Mouse (Mus musculus) urinary bladder, postnatal 14 days (tissue): ENCODE measurements at regions not wholly inside any gene's neighbourhood (a gene's known extent, or its start where the extent isn't known, plus 50 kb on each side); places are given as distances from the start of the nearest gene placed in this dataset.

Experiments
- DNase-seq: peaks from one replicate; pipeline ENCODE4 v3.0.0; 2021; ENCODE audit warnings: low spot score

GRCm38 (mm10) chr10:56770629-56771028 lies 393.5 kb downstream of the Gja1 start:
- DNase-seq: no peak

- DNase-seq: peak; percentile 5
Measured at GRCm38 (mm10) chr10:56782265-56782664, 405.1 kb downstream of the Gja1 start.

- no peak for DNase-seq
Measured at GRCm38 (mm10) chr10:56783941-56784340, 406.8 kb downstream of the Gja1 start.

- DNase-seq: no peak
Measured at GRCm38 (mm10) chr10:56788081-56788480, 411.0 kb downstream of the Gja1 start.

- no peak for DNase-seq
Measured at GRCm38 (mm10) chr10:56793074-56793473, 415.9 kb downstream of the Gja1 start.

GRCm38 (mm10) chr10:56795396-56795795 lies 418.3 kb downstream of the Gja1 start:
- no peak for DNase-seq

GRCm38 (mm10) chr10:56799307-56799706 lies 422.2 kb downstream of the Gja1 start:
- no peak for DNase-seq

GRCm38 (mm10) chr10:56799745-56800144 lies 422.6 kb downstream of the Gja1 start:
- no peak for DNase-seq

- DNase-seq: no peak
Measured at GRCm38 (mm10) chr10:56809006-56809405, 431.9 kb downstream of the Gja1 start.

GRCm38 (mm10) chr10:56822158-56822557 lies 445.0 kb downstream of the Gja1 start:
- no peak for DNase-seq

GRCm38 (mm10) chr10:56831331-56831730 lies 454.2 kb downstream of the Gja1 start:
- DNase-seq: no peak

GRCm38 (mm10) chr10:56831966-56832365 lies 454.8 kb downstream of the Gja1 start:
- DNase-seq: no peak

- no peak for DNase-seq
Measured at GRCm38 (mm10) chr10:56836130-56836529, 459.0 kb downstream of the Gja1 start.

- no peak for DNase-seq
Measured at GRCm38 (mm10) chr10:56839006-56839495, 461.9 kb downstream of the Gja1 start.

GRCm38 (mm10) chr10:56839545-56839944 lies 462.4 kb downstream of the Gja1 start:
- no peak for DNase-seq

- DNase-seq: peak; percentile 36
Measured at GRCm38 (mm10) chr10:56840732-56841131, 463.6 kb downstream of the Gja1 start.

GRCm38 (mm10) chr10:56841486-56841885 lies 464.4 kb downstream of the Gja1 start:
- no peak for DNase-seq

GRCm38 (mm10) chr10:56841973-56842372 lies 464.8 kb downstream of the Gja1 start:
- DNase-seq: no peak

- DNase-seq: no peak
Measured at GRCm38 (mm10) chr10:56852484-56852883, 475.4 kb downstream of the Gja1 start.

- no peak for DNase-seq
Measured at GRCm38 (mm10) chr10:56856186-56856585, 479.1 kb downstream of the Gja1 start.

- no peak for DNase-seq
Measured at GRCm38 (mm10) chr10:56879744-56880143, 502.6 kb downstream of the Gja1 start.

GRCm38 (mm10) chr10:56880154-56880591 lies 503.0 kb downstream of the Gja1 start:
- DNase-seq: peak; percentile 15

GRCm38 (mm10) chr10:56884456-56885410 lies 507.6 kb downstream of the Gja1 start:
- DNase-seq: no peak
